Mouse (Mus musculus) lung, postnatal 0 days (tissue): ENCODE results near the gene Kpna6. TPM values are rescaled to one million over a fixed set of nuclear protein-coding genes. Genes with fewer than 3 reads are reported as not detected.

Source experiments
- ATAC-seq: fragments of 200-750 bp; cut with Nextera tagmentation; 2 replicates; pipeline ENCODE4 v1.8.0; 2017; ENCODE audit warnings: moderate library complexity
- DNase-seq: peaks from one replicate; pipeline ENCODE4 v3.0.0-alpha.2; 2016; ENCODE audit warnings: low spot score
- H3K27ac ChIP-seq: fragments of 300-500 bp; sonication (generic); 2 replicates; pipeline ENCODE4 v1.5.1; 2014; ENCODE audit warnings: antibody characterized with exemption, mild to moderate bottlenecking, low read length, mixed read lengths
- H3K27me3 ChIP-seq: fragments of 300-500 bp; sonication (generic); replicated peaks from 2 replicates; pipeline ENCODE4 v1.6.1; 2014; ENCODE audit warnings: low read length, mixed read lengths; ENCODE audit not compliant: insufficient read depth
- H3K36me3 ChIP-seq: fragments of 300-500 bp; sonication (generic); 2 replicates; pipeline ENCODE4 v1.6.1; 2014; ENCODE audit warnings: low read length, mixed read lengths; ENCODE audit not compliant: insufficient read depth
- H3K4me1 ChIP-seq: fragments of 300-500 bp; sonication (generic); 2 replicates; pipeline ENCODE4 v1.6.1; 2014; ENCODE audit warnings: antibody characterized with exemption, low read depth, low read length, mixed read lengths; ENCODE audit not compliant: insufficient read depth
- H3K4me2 ChIP-seq: fragments of 300-500 bp; sonication (generic); replicated peaks from 2 replicates; pipeline ENCODE4 v1.6.1; 2014; ENCODE audit warnings: low read depth, mild to moderate bottlenecking, low read length, moderate library complexity, mixed read lengths
- H3K4me3 ChIP-seq: fragments of 300-500 bp; sonication (generic); 2 replicates; pipeline ENCODE4 v1.5.1; 2014; ENCODE audit warnings: low read depth, low read length
- H3K9ac ChIP-seq: fragments of 300-500 bp; sonication (generic); replicated peaks from 2 replicates; pipeline ENCODE4 v1.6.1; 2014; ENCODE audit warnings: low read depth, mild to moderate bottlenecking
- H3K9me3 ChIP-seq: fragments of 300-500 bp; sonication (generic); 2 replicates; pipeline ENCODE4 v1.6.1; 2016; ENCODE audit warnings: low read length, mixed read lengths
- CTCF ChIP-seq: IDR thresholded peaks from 2 replicates; pipeline ENCODE4 v1.5.1; 2016; ENCODE audit warnings: antibody characterized with exemption, mild to moderate bottlenecking
- EP300 ChIP-seq: IDR thresholded peaks from 2 replicates; pipeline ENCODE4 v1.6.1; 2016; ENCODE audit warnings: antibody characterized with exemption, mild to moderate bottlenecking, control low read depth
- WGBS: fragments of 180-500 bp; shearing (Covaris S2); extraction: QIAGEN DNeasy Blood & Tissue Kit; methylation state at CpG from one replicate; pipeline ENCODE4 v1.1.7; 2014; 5-methylcytosine and 5-hydroxymethylcytosine counted together
- polyA plus RNA-seq: library from polyadenylated mRNA; unstranded; fragments of >200 nt; fragmentation: Nextera tagmentation; extraction: Ambion mirVana; gene quantifications from 2 replicates; pipeline ENCODE4 v1.2.1, GENCODE M21; 2015

Kpna6 gene
- polyA plus RNA-seq, 1 experiment from 2014 or later = 6.6 TPM

DNA sequence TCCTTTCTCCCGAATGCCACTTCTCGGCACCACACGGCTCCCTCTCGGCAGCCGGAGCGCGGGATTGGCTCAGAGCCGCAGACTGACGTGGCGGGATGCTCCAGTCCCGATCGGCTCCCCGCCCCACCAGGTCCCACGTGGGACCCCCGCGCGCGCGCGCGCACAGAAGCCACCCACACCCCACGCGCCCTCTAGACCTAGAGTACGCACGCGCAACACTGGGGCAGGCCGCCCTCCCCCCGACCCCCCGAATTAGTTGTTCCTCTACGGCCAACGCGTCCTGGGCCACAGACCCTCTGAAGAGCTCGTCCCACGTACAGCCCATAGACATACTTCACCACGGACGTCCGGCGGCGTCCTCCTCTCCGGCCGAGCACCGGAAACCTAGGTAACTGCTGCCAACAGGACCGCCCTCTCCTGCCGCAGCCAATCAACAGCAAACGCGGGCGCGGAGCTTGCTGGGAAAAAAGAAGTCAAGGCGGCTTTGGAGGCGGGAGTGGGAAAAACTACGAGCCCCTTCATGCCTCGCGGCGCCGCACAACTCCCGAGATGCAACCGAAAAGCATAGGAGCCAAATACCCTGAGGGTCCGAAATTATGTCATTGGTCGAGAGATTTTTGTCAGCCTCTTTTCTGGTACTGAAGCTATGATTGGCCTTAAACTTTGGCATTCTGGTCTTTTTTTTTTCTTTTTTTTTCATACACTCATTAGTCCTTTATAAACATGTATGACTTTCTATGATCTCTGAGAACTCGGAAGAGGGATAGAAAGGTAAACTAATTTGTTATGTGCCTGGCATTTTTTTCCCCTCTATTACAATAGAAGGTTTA lies 31.7 kb downstream of the Kpna6 start, which contains the start of gene Txlna:
Txlna (minus strand) TSS at position 428 of the 830 bp plus-strand sequence.
- TF ChIP-seq EP300 = peak; percentile 52; the same call in 1 of the 2 replicates
- TF ChIP-seq CTCF = 0 out of 2 replicates have a peak, but pooled peaks have one; percentile 19
- Histone ChIP-seq H3K4me2 (peak within 1 kb of the TSS; percentile 66), H3K36me3 (peaks cover 6% of the 10 kb centered on the region; the same call in 1 of the 2 replicates), H3K27me3 (no peaks in the 10 kb centered on the region), H3K4me3 (peak within 1 kb of the TSS; percentile 54), H3K9me3 (no peaks in the 10 kb centered on the region), H3K9ac (peak within 1 kb of the TSS; percentile 48), H3K4me1 (peaks cover 16% of the 10 kb centered on the region), H3K27ac (peak within 1 kb of the TSS; percentile 94)
- under 1% methylated on average over 52 of the region's 60 CpGs for WGBS
- peak; percentile 99 for DNase-seq
- ATAC-seq = peak; percentile 95

DNA sequence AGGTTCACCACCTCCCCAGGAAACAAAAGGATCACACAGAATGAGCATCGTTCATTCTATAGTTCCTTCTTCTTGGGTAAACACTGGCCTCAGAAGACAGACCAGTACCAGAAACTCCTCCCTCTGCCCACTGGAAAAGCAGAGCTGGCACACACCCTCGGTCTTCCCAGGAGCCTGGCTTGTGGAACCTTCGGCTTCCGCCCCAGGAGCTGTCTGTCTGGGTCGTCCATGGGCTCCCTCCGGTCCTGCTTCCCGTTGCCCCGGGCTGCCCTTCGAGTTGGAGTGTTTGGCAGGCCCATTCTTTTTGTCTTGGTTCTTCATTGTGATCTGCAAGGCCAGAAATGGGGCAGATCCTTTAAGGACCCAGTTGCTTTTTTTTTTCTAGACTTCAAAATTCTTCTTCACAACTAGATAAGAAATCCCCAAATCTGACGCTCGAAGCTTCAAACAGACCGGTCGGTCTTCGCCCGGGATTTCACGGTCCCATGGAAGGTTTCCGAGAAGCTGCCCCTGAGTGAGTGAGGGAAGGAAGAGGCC lies 32.4 kb downstream of the Kpna6 start:
- 0 out of 2 replicates have a peak, but pooled peaks cover 3% of the 10 kb centered on the region for H3K36me3 ChIP-seq
- H3K4me3 ChIP-seq = peak overlapping the region; percentile 54
- H3K27ac ChIP-seq = peak overlapping the region; percentile 94
- ATAC-seq = peak; percentile 18; the same call in 1 of the 2 replicates
- peaks cover 16% of the 10 kb centered on the region for H3K4me1 ChIP-seq
- peak overlapping the region; percentile 48 for H3K9ac ChIP-seq
- peak; percentile 64 for DNase-seq
- WGBS = 0% methylated on average over 17 of the region's 17 CpGs
- TF ChIP-seq EP300 = no peak
- no peaks in the 10 kb centered on the region for H3K9me3 ChIP-seq
- peak overlapping the region; percentile 66 for H3K4me2 ChIP-seq
- no peaks in the 10 kb centered on the region for H3K27me3 ChIP-seq

GRCm38 (mm10) chr4:129639221-129639620 lies 33.3 kb downstream of the Kpna6 start:
- H3K27me3 ChIP-seq = no peaks in the 10 kb centered on the region
- no peak overlapping the region for H3K4me3 ChIP-seq
- DNase-seq (no peak), ATAC-seq (no peak)
- H3K36me3 ChIP-seq = no peaks in the 10 kb centered on the region
- 0 out of 2 replicates have a peak overlapping the region, but pooled peaks have one; percentile 48 for H3K9ac ChIP-seq
- H3K4me1 ChIP-seq = peaks cover 16% of the 10 kb centered on the region
- 0 out of 2 replicates have a peak overlapping the region, but pooled peaks have one; percentile 94 for H3K27ac ChIP-seq
- H3K9me3 ChIP-seq = no peaks in the 10 kb centered on the region
- H3K4me2 ChIP-seq = peak overlapping the region; percentile 66
- TF ChIP-seq EP300 = no peak
- TF ChIP-seq CTCF = no peak
- 71% methylated on average over 15 of the region's 15 CpGs for WGBS

DNA sequence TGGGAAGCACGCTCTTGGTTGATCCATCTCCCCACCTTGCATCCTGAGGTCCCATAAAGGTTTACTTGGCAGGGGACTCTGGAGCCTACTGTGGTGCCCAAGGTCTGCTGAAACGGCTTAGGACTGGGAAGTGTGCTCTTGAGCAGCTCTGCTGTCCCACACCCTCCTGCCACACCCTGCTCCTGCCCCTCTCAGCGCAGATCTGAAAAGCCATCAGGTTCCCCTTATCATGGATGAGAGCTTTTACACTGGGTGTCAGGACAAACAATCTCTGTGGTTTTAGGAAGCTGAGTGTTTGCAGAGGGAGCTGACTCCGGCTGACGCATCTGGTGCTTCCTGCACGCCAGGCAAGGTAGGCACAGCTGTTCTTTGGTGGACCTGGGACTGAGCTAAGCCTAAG lies 38.7 kb downstream of the Kpna6 start:
- Histone ChIP-seq H3K9me3 (no peaks in the 10 kb centered on the region), H3K4me1 (peaks cover 4% of the 10 kb centered on the region), H3K27ac (no peak overlapping the region), H3K36me3 (peaks cover 21% of the 10 kb centered on the region), H3K4me2 (no peak overlapping the region), H3K4me3 (no peak overlapping the region), H3K27me3 (no peaks in the 10 kb centered on the region), H3K9ac (no peak overlapping the region)
- ATAC-seq (peak; percentile 58), DNase-seq (no peak)
- WGBS = 67% methylated on average over 6 of the region's 6 CpGs
- TF ChIP-seq CTCF (no peak), EP300 (no peak)

DNA sequence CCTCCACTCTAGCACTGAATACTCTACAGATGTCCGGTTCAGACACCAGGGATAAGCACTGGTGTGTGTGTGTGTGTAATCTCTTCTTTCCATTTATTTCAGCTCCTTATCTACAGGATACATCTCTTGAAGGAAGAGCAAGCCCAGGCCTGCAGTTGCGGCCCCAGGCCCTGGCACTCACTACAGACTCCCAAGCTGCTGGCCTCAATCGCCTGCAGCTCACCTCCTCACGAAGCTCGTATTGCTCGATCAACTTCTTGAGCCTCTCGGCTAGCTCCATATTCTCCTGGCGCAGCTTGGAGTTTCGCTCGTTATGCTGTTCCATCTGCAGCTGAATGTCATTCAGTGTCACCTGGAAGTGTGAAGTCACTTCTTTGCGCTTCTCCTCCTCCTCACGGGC lies 40.7 kb downstream of the Kpna6 start:
- peaks cover 31% of the 10 kb centered on the region for H3K36me3 ChIP-seq
- H3K9me3 ChIP-seq = no peaks in the 10 kb centered on the region
- no peak overlapping the region for H3K27ac ChIP-seq
- H3K4me1 ChIP-seq = 0 out of 2 replicates have a peak, but pooled peaks cover 3% of the 10 kb centered on the region
- ATAC-seq (no peak), DNase-seq (no peak)
- no peak overlapping the region for H3K4me2 ChIP-seq
- 80% methylated on average over 12 of the region's 12 CpGs for WGBS
- no peaks in the 10 kb centered on the region for H3K27me3 ChIP-seq
- no peak overlapping the region for H3K4me3 ChIP-seq
- no peak overlapping the region for H3K9ac ChIP-seq
- TF ChIP-seq CTCF = no peak
- no peak for TF ChIP-seq EP300

- no peak for DNase-seq
- 76% methylated on average over 4 of the region's 4 CpGs for WGBS
These were observed 41.6 kb downstream of the Kpna6 start for GRCm38 (mm10) chr4:129630944-129631343.

More at GRCm38 (mm10) chr4:129630944-129631343, 41.6 kb downstream of the Kpna6 start:
- Histone ChIP-seq H3K9me3 (no peaks in the 10 kb centered on the region), H3K4me2 (no peak overlapping the region), H3K27me3 (no peaks in the 10 kb centered on the region), H3K9ac (no peak overlapping the region), H3K4me3 (no peak overlapping the region), H3K4me1 (0 out of 2 replicates have a peak, but pooled peaks cover 3% of the 10 kb centered on the region), H3K27ac (no peak overlapping the region), H3K36me3 (peaks cover 31% of the 10 kb centered on the region)
- no peak for ATAC-seq
- TF ChIP-seq EP300 = no peak
- no peak for TF ChIP-seq CTCF
